Mouse (Mus musculus) mammary gland, adult 2 months (tissue): ENCODE measurements around the gene Agbl5. TPM values are rescaled to one million over a fixed set of nuclear protein-coding genes. Genes with fewer than 3 reads are reported as not detected.

Experiments
- polyA plus RNA-seq: library from polyadenylated mRNA; depleted of rRNA; stranded (reverse); fragments of >200 nt; gene quantifications from 2 replicates; pipeline ENCODE4 v1.2.3, GENCODE M21; 2012; ENCODE audit warnings: low replicate concordance; rRNA removed

The Agbl5 gene
- polyA plus RNA-seq = 9.7 and 14.6 TPM in 2 replicates

GRCm38 (mm10) chr5:30888337-30889087 is at the start of gene Agbl5:
TSS of gene Agbl5 (plus strand) at chr5:30888694.

GRCm38 (mm10) chr5:30867712-30868111 is 20.8 kb upstream of the Agbl5 start, which contains the start of gene Tmem214:
TSS of gene Tmem214 (plus strand) at chr5:30868012.

GRCm38 (mm10) chr5:30907413-30908059 is 19.0 kb downstream of the Agbl5 start, which contains the start of gene Ost4:
TSS of gene Ost4 (minus strand) at chr5:30907788.

GRCm38 (mm10) chr5:30913060-30913841 is 24.8 kb downstream of the Agbl5 start, which contains the start of gene Emilin1:
TSS of gene Emilin1 (plus strand) at chr5:30913402.

GRCm38 (mm10) chr5:30921256-30922033 is 33.0 kb downstream of the Agbl5 start, which contains the start of gene Khk:
TSS of gene Khk (plus strand) at chr5:30921431.

GRCm38 (mm10) chr5:30944956-30945781 is 56.7 kb downstream of the Agbl5 start, which contains the start of gene Cgref1:
TSS of gene Cgref1 (minus strand) at chr5:30945591.

Other genes starting within 250 kb of the Agbl5 start
- 103 and 106 TPM in 2 replicates for gene Slc35f6, start 240.8 kb upstream of the Agbl5 start, polyA plus RNA-seq
- gene Cenpa, start 221.9 kb upstream of the Agbl5 start, polyA plus RNA-seq = 17.1 and 27.2 TPM in 2 replicates
- 1.1 and 1.2 TPM in 2 replicates for gene Dpysl5, start 177.1 kb upstream of the Agbl5 start, polyA plus RNA-seq
- gene Mapre3, start 74.1 kb upstream of the Agbl5 start, polyA plus RNA-seq = 42.4 and 51.9 TPM in 2 replicates
- gene Tmem214, start 20.7 kb upstream of the Agbl5 start, polyA plus RNA-seq = 94.4 and 99.5 TPM in 2 replicates
- gene Ost4, start 19.1 kb downstream of the Agbl5 start, polyA plus RNA-seq = 171 and 178 TPM in 2 replicates
- gene Emilin1, start 24.7 kb downstream of the Agbl5 start, polyA plus RNA-seq = 27.5 and 46.9 TPM in 2 replicates
- 35.7 and 36.4 TPM in 2 replicates for gene Khk, start 32.7 kb downstream of the Agbl5 start, polyA plus RNA-seq
- gene Cgref1, start 56.9 kb downstream of the Agbl5 start, polyA plus RNA-seq = 1.5 and 2.5 TPM in 2 replicates
- gene Preb, start 71.7 kb downstream of the Agbl5 start, polyA plus RNA-seq = 250 and 344 TPM in 2 replicates
- 0.10 and 0.11 TPM in 2 replicates for gene Tcf23, start 80.0 kb downstream of the Agbl5 start, polyA plus RNA-seq
- 125 and 213 TPM in 2 replicates for gene Atraid, start 159.6 kb downstream of the Agbl5 start, polyA plus RNA-seq
- 94.2 and 109 TPM in 2 replicates for gene Slc5a6, start 160.2 kb downstream of the Agbl5 start, polyA plus RNA-seq
- 38.9 and 72.1 TPM in 2 replicates for gene Cad, start 166.1 kb downstream of the Agbl5 start, polyA plus RNA-seq
- gene Dnajc5g, start 217.6 kb downstream of the Agbl5 start, polyA plus RNA-seq = 0.07 TPM in 1 of 2 replicates, not detected in the other
- gene Slc30a3, start 219.5 kb downstream of the Agbl5 start, polyA plus RNA-seq = 0.13 and 0.33 TPM in 2 replicates
- gene Trim54, start 228.0 kb downstream of the Agbl5 start, polyA plus RNA-seq = 0.12 and 58.4 TPM in 2 replicates